Mouse (Mus musculus) lung, postnatal 14 days (tissue): ENCODE results near the gene Plcxd2.
A peak's percentile ranks its signal among the peaks of the same experiment; 100 is the strongest.

ENCODE experiments used
- DNase-seq: peaks from one replicate; pipeline ENCODE4 v3.0.0; 2021

Gene Plcxd2

DNA sequence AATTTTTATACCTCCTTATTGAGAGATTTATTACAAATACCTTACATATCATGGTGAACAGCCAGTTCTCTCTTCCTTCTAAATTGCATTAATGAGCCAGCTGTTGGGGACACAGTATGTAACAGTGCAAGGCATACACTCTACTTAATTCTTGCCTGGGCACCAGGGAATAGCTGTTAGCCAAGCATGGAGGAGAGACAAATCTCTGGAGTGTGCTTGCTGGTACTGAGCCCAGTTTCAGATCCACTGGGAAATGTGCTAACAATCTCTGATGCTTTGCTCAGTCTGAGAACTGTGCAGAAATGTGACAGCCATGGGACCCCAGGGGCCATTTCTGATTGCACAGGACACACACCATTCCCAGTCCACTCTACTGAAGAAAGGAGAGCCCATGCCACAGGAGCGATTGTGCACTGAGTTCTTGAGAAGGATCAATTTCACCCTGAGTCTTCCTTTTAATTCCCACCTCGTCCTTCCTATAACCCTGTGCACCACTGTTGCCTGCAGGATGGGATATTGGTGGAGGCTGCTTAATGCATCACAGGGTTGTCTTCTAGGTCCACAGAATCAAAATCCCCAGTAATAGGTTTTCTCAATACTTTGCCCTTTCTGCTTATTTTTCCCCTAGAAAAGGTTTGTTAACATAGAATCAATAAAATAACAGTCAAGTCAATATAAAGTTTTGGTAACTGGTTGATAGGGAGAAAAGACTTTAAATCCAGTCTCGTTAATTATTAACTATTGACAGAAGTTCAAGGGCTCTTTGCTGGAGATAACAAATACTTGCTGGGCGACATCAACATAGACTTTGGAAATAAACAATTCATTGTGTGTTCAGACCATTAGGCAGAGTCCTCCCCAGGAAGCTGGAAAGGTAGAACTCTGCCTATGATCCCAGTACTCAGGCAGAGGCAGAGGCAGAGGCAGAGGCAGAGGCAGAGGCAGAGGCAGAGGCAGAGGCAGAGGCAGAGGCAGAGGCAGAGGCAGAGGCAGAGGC lies 25.1 kb downstream of the Plcxd2 start:
- no peak for DNase-seq

DNA sequence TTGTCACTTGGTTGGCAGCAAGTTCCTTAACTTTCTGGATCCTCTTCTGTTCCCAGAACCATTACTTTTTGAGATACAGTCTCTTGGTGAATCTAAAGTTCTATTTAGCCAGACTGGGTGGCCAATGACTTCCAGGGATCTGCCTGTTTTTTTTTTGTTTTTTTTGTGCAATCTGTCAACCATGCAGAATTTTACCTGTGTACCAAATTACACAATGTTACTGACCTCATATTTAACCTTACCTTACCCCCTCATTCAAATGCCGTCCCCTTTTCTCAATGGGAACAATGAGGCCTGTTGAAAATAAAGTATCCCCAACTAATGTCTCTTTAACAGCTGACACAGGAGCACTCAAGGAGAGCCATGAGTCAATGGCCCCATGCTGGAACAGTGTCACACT lies 33.8 kb downstream of the Plcxd2 start:
- DNase-seq, result no peak

DNA sequence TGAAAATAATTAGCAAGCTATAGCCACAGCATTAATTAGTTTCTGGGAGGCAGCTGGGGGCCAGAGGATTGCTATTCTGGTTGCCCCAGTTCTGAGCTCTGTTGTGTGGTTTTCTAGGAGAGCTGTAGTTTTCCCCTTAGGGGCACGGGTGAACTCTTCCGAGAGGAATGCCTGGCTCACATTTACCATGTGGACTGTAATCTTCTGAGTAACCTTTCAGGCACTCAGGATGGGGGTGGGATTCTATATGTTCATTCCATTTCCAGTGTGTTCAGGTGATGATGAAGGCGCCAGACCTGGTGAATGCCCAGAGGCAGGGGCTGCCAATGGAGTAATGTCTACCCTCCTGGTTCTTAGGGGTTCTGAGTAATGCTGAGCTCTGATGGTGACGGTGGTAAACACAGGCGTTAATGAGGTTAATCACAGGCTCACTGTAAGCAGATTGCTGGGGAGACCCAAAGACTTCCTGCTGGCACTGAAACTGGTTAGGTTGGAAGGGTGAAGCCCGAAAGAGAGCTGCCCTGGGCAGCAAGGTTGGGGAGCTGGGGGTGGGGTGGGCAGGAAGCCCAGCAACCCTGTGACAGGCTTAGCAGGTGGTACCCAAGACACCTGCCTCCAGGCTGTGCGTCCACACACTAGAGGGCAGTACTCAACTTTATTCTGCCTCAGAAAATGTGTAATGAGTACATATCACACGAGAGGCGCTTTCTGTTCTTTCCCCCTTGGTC lies 35.9 kb downstream of the Plcxd2 start:
- no peak for DNase-seq

DNA sequence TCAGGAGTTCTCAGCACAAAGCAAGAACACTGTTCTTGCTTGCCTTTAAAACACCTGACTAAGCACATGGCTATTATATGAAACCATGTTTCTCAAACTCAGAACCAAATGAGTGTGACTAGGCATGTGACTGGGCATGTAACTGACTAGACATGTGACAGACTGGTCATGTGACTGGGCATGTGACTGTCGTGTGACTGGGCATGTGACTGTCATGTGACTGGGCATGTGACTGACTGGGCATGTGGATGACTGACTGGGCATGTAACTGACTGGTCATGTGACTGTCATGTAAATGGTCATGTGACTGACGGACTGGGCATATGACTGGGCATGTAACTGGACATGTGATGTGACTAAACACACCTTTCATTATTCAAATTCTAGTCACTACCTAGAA lies 39.8 kb downstream of the Plcxd2 start:
- DNase-seq, result no peak

DNA sequence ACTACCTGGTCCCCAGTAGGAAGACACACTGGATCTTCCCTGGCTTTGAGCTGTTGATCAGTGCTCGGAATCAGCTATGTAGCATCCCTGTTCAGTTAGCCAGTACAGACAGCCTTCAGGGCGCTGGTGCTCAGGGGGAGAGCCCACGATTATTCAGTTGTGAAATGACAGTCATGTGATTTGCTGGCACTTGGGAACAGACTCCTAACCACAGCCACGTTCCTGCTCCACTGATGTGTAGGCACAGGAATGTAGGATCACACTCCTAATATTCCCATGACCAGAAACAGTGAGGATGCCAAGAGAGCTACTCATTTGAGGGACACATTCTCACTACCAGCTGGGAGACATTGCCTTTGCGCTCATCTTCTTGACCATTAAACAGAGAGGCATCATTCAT lies 41.3 kb downstream of the Plcxd2 start:
- DNase-seq, result no peak

DNA sequence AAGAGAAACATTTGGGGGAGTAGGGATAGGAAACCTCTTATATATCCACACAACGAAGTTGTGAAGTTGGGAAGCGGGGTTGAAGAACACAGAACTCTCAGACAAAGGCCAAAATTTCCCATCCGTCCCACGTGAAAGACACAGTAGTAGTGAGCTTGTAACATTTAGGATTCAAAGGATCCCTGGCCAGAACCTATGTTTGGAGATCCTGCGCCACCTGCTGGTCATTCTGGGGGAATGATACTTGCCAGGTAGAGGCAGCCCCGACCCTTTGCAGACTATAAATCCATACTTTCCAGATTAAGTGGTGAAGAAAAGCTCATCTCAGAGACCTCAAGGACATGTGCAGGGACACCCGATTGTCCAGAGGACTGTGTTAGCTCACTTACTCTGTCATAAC lies 42.5 kb downstream of the Plcxd2 start:
- peak; percentile 86 for DNase-seq

DNA sequence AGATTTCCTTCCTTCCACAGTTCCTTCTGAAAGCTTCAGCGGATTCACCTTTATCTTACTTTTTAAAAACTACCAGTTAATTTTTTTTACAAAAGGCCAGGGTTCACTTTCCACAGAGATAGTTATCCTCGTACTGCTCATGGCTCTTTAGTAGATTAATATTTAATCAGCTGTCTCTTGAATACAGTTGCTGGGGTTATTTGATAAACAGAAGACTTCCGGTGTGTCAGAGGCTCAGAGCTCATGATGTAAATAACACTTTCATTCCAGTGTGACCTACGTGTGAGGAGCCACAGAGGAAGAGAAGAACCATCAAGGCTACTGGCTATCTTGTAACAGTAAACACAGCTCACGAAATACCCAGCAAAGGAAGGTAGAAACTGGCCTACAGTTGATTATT lies 43.4 kb downstream of the Plcxd2 start:
- no peak for DNase-seq

DNA sequence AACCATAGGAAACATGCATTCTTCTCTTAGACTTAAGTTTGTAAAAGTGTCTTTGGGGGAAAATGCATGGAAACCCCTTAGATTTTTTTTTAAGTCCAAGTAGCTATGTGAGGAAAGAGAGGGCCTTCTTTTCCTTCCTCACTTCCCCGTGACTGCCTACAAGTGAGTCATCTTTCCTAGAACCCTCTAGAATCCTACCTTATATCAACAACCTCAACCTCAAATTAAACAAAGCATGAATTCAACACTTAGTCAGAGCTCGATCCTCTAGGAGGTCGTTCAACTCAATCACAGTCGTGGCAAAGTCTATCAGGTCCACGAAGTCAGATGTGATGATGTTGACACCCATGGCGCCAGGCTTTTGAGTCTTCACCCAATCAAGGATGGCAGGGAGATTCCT lies 45.2 kb downstream of the Plcxd2 start:
- DNase-seq, result no peak

DNA sequence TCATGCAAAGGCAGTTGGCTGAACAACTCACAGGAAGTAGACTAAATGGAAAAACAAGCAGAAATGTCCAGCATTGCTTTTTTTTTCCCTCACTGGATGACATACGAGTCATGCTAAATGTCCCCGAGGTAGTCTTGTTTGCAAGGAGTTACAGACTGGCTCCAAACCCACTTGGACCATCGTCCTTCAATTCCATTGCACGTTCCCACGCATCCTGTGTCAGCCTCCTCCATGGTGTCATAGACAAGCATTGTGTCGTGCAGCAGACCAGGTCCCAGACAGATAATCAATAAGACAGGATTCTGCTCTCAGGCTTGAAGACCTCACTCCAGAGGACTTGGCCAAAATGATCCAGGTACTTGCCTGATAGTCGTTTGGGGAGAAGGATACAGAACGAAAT lies 46.2 kb downstream of the Plcxd2 start:
- DNase-seq, result no peak

DNA sequence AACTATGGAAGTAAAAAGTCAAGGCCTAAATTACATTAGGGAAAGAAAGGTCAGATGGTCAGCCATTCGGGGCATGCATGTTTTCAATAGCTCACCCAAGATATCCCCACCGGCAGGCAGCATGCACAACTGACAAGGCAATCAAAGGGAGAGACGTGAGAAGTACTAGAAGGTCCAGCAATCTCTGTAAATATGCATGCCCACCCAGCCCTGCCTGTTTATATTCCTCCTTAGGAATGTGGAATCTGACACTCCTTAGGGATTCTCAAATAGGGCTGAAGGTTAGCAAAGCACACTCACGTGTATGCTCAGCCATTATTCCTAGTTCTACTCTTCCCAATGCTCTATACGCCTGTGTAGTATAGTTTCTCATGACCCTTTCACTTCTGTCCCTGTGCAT lies 46.9 kb downstream of the Plcxd2 start:
- DNase-seq, result no peak

DNA sequence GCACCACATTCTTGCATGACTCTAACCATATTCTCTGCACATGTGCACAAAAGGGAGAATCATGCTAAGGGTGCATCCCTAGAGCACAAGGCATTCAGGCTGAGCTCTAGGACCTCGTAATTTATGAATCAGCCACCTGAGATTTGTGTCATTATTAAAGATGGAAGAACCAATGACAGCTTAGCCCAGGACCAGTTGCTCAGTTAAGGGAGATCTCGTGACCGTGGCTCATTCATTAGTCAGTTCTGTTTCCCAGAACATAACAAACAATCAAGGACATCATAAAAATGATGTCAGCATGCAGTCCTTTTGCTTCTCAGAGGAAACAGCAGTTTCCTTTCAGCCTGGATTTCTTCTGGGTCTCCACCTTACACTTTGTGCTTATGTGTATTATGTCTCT lies 49.0 kb downstream of the Plcxd2 start:
- no peak for DNase-seq

DNA sequence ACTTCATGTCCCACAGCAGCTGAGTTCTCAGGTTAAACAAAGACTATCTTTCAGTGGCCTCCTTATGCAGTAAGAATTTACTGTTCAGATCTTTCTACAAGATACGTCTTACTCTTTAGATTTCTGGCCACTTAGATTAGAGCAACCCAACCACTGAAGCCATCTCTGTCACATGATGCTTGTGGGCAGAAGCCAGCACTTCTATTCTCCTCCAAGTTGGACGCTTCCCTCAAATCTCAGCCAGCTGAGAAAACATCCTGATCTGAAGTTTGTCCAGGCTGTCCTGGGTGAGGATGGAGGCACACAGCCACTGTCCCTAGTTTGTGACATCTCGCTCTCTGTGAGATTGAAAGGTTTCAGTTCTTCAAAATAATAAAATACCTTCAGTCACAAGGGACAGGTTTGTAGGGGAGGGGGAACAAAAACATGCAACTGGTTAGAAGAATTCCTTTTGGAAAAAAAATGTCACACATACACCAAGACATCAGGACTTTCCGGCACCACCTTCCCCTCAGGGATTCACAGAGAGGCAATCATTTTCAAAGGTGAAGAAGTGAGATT lies 53.5 kb downstream of the Plcxd2 start:
- no peak for DNase-seq

DNA sequence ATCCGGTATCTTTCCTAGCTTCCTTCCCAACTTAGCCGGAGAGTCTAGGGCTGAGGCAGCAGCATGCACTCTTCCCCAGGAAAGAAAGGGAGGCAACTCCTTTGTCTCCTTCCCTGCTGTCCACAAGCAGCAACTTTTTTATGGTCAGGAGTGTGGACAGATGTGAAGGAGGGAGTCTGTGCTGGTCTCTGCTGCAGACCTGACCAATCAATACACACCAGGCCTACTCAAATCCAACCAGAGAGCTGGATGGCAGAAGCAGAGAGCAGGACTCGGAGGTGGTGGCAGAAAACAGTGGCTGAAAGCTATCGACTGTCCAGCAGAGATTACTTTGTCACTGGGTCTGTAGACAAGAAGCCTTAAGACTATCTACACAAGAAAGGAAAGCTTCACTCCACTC lies 56.6 kb downstream of the Plcxd2 start, which contains the start of gene Phldb2:
TSS of gene Phldb2 (minus strand) at position 205 of the 400 bp plus-strand sequence.
- no peak for DNase-seq

DNA sequence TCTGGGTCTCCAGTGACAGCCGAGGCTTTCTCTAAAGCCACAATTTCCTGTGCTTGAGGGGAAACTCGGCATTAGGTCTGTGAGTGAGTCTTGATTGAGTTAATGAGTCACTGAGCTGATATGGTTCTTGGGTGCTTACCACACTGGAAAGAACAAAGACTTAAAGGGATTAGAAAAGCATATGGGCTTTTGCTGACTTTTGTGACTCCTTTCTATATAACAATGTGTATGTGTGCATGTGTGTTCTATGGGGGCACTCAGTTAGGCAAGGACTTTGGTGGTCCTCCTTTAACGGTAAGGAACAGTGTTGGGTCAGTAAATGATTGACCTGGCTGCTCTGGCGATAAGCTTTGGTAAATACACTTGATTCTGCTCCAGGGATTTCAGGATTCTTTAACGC lies 57.5 kb downstream of the Plcxd2 start:
- no peak for DNase-seq

DNA sequence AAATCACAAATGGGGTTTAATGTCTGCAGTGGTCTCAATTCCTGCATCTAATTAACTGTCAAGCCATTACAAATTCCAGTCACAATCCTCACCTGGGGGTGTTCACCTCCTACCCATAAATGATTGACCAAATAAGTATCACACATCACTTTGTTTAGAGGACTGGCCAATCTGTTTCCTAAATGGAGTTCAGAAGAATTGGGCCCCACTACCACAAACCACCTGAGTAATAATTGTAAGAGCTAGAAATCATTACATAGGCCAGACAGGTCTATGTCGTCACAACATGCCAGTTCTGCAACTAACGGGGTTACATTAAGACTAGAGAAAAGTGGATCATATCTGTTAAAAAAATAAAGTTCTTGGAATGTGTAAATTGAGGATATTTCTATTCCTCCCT lies 58.0 kb downstream of the Plcxd2 start:
- DNase-seq, result no peak

DNA sequence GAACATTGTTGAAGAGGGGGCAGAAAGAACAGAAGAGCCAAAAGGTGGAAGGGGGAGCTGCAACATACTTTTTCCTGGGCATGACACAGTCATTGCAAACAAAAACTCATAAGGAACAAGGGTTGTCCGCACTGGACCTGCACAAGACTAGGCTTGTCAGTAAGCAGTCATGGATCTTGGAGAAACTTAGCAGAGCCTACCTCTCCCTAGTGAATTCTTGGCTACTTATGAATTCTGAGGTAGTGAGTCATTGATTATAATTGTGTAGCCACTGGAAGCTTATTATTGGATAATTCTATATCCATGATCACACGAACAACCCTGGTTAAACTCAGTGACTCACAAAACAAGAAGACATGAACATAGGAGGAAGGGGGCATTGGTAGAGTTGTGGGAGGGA lies 63.7 kb downstream of the Plcxd2 start:
- no peak for DNase-seq

DNA sequence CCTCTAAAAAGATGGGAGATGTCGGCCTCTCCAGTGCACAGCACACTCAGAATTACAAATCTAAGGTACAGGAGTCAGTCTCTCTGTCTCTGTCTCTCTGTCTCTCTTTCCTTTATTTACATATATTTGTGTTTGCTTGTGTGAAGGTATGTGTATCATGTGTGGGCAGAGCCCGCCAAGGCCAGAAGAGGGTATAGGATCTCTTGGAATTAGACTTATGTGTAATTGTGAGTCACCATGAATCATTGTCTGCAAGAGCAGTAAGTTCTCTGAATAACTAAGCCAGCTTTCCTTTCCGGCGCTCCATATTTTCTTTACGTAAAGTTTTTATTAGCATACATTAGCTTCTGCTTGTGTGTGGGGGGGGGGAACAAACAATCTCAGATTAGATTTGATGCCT lies 64.4 kb downstream of the Plcxd2 start:
- DNase-seq, result no peak

DNA sequence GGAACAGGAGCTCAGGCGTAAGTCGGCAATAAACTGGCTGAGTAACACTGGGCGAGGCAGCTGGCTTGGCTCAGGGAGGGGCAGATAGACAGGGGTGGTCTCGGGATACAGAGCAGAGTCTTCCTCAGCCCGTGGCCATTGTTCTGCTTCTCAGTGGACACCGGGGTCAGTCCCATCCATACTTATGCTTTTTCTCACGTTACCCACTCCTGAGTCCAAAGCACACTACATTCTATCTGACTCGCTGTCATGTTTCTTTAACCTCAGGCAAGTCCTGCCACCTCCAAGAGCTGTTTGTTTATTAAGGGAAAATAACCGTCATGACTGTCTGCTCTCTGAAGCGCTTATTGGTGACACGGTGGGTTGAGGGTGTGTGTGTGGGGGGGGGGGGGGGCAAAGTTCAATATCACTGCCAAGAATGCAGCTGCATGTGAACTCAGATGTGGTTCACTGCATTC lies 64.8 kb downstream of the Plcxd2 start:
- DNase-seq, result no peak

DNA sequence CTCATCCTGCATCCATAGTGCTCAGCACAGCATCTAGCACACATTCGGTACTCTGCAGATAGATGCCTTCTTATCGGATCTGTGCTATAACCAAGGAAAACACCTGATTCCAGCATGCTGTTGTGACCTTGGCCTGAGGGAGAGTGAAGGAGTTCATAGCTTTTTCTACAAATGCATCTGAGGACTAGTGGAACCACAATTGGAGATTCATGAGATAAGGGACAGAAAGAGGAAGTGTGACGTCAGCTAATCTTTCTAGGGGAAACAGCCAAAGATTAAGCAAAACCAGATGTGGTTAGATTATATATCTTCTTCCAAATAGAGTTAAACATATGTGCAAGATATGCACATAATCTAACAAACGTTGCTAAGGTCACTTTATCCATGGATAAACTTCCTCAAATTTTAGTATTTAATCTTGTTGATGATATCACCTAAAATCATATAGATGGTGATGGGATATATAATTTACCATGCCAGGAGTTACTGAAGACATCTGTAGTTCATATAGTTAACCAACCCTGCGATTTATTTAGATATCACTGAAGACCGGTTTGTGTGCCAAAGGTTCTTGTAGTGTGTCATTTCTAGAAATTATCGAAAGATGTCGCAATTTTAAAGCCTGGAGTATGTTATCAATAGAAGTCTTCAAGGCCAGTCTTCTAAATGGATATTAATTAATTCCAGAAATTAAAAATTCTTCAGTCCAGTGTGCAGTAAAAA lies 67.7 kb downstream of the Plcxd2 start:
- DNase-seq, result no peak

DNA sequence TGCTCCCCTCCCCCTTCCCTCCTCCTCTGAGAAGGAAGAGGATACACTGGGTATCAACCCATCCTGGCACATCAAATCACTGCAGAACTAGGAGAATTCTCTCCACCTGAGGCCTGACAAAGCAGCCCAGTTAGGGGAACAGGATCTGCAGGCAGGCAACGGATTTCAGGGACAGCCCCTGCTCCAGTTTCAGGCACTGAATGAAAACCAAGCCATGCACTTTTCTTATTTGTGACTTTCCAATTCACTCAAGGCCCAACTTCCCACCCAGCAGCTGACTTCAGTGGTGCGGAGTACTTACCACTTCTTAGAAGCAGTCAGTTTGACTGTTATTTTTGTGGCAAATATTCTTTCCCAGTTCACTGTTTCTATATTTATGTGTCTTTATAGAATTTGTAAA lies 69.3 kb downstream of the Plcxd2 start:
- no peak for DNase-seq

DNA sequence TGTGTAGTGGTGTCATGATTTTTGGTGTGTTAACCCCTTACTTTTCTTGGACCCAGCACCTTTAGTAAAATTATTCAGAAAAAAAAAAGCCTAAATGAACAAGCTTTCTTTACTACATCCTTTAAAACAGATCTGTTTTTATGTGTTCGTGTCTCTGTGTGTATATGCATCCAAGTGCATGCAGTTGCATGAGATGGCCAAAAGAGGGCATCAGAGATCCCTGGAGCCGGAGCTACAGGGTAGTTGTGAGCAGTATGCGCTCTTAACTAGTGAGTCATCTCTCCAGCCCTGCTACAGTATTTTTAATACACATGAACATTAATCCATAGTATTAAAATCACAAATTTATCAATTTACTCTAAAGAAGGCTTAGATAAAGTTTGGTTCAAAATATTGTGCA lies 70.6 kb downstream of the Plcxd2 start:
- DNase-seq, result no peak

DNA sequence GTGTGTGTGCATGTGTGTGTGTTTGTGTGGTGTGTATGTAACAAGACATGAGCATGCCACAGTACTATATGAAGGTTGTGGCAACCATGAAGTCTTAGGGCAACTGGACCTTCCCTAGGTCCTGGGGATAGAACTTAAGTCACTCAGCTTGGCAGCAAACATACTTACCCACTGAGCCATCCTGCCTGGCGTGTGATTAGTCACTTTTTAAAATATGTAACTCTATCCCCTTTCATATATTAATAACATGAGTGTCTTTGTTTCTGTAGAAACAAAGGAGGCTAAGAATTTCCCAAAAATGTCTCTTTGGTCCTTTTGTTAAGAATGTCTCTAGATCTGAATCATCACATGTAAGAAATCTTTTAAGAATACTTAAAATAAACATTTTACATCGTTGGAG lies 72.6 kb downstream of the Plcxd2 start:
- no peak for DNase-seq

DNA sequence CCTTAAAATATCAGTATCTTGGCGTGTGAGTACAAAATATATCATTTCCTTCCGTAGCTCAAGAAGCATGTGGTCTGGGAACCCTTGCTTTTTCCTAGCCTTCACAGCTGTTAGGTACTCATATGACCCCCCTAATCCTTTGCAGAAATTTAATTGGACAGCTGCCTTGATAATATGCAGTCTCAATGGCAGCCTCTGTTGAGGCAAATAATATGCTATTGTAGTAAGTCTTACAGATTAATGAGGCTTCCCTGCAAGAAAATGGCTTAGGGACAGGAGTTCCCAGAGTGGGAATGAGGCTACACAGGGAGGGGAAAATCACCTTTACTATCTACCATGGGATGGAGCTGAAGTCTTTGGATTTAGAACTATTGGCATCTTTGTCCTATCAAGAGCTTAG lies 73.5 kb downstream of the Plcxd2 start:
- DNase-seq, result no peak
